Mouse (Mus musculus): ENCODE data around the gene Iars2.

DNA sequence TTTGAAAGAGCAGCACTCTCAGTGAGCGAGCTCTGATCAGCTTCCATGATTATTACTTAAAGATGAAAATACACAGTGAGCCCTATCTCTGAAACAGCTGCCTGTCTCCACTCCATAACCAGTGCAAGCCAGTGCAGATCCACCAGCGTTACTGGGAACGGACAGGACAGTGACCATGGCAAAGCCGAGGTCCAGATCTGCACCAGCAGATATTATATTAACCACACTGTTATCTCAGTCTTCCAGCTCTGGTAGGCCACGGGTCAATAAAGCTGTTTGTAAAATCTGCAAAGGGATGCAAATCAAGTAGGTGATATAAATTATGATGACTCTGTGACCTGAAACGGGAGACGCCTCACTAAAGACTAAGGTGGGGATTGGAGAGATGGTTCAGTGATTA is 21.6 kb downstream of the Iars2 start:
- no peak for TF ChIP-seq CTCF (IDR thresholded peaks at IDR 0.05; ENCODE audit: insufficient read depth, low read depth, low read length)
- TF ChIP-seq POLR2A (IDR thresholded peaks at IDR 0.05; ENCODE audit: insufficient read depth, low read depth, low read length), result no peak
